Mouse (Mus musculus): ENCODE data around the gene Fggy. TPM values are rescaled to one million over a fixed set of nuclear protein-coding genes. Genes with fewer than 3 reads are reported as not detected.

Fggy gene
- total RNA-seq (2021): 10 to 100 TPM in 1 of 2 experiments, 1 to 10 TPM in 1; 8.8 to 11.0 TPM
- long read RNA-seq, experiment 1, transcript Fggy-202 (16 exons, 1,891 nt): major isoform, 11 of 22 reads
- long read RNA-seq, experiment 1, partial matches to known transcripts: 2 of 22 reads
- long read RNA-seq, experiment 1, other reads (novel, unspliced or antisense): 7 of 22 reads
- long read RNA-seq, experiment 2, transcript Fggy-202 (16 exons, 1,891 nt): major isoform, 13 of 22 reads
- long read RNA-seq, experiment 2, partial matches to known transcripts: 1 of 22 reads
- long read RNA-seq, experiment 2, other reads (novel, unspliced or antisense): 8 of 22 reads

- DNase-seq: peak; percentile 97
- H3K27ac ChIP-seq: peak within 1 kb of the TSS; percentile 93
- H3K4me3 ChIP-seq: peak within 1 kb of the TSS; percentile 77
- peak; percentile 32 for TF ChIP-seq CTCF (IDR thresholded peaks at IDR 0.05)
- intact Hi-C loops (cut with DNase I): loop anchor here (2.0 to 10.0 kb wide), 3 partner anchors 307 to 505 kb away; partner anchors contain the start of gene Jun
Measured at GRCm38 (mm10) chr4:95557333-95557956, at the start of gene Fggy. TSS of gene Fggy (plus strand) at chr4:95557507.

- H3K4me3 ChIP-seq: no peak overlapping the region
- DNase-seq: no peak
- no peak overlapping the region for H3K27ac ChIP-seq
- TF ChIP-seq CTCF (IDR thresholded peaks at IDR 0.05): no peak
- intact Hi-C loops (cut with DNase I): no loop called here
Measured at GRCm38 (mm10) chr4:95507946-95508311, 49.4 kb upstream of the Fggy start.

GRCm38 (mm10) chr4:95518382-95518781, 38.9 kb upstream of the Fggy start:
- TF ChIP-seq CTCF (IDR thresholded peaks at IDR 0.05): no peak
- DNase-seq: no peak
- H3K27ac ChIP-seq: no peak overlapping the region
- H3K4me3 ChIP-seq: no peak overlapping the region
- intact Hi-C loops (cut with DNase I): no loop called here

- no peak for TF ChIP-seq CTCF (IDR thresholded peaks at IDR 0.05)
- H3K27ac ChIP-seq: no peak overlapping the region
- intact Hi-C loops (cut with DNase I): no loop called here
- DNase-seq: no peak
- H3K4me3 ChIP-seq: no peak overlapping the region
Measured at GRCm38 (mm10) chr4:95519975-95520642, 37.2 kb upstream of the Fggy start.

GRCm38 (mm10) chr4:95520643-95521032, 36.7 kb upstream of the Fggy start:
- Histone ChIP-seq H3K4me3 (no peak overlapping the region), H3K27ac (no peak overlapping the region)
- no peak for DNase-seq
- TF ChIP-seq CTCF (IDR thresholded peaks at IDR 0.05): no peak
- intact Hi-C loops (cut with DNase I): no loop called here

GRCm38 (mm10) chr4:95526588-95526987, 30.7 kb upstream of the Fggy start:
- Histone ChIP-seq H3K4me3 (no peak overlapping the region), H3K27ac (no peak overlapping the region)
- intact Hi-C loops (cut with DNase I): no loop called here
- DNase-seq: peak; percentile 28
- TF ChIP-seq CTCF (IDR thresholded peaks at IDR 0.05): no peak

GRCm38 (mm10) chr4:95530757-95531156, 26.6 kb upstream of the Fggy start:
- Histone ChIP-seq H3K27ac (no peak overlapping the region), H3K4me3 (no peak overlapping the region)
- intact Hi-C loops (cut with DNase I): no loop called here
- TF ChIP-seq CTCF (IDR thresholded peaks at IDR 0.05): peak; percentile 33; the same call in 1 of the 2 replicates
- DNase-seq: no peak

GRCm38 (mm10) chr4:95533946-95534345, 23.4 kb upstream of the Fggy start:
- DNase-seq: no peak
- no peak for TF ChIP-seq CTCF (IDR thresholded peaks at IDR 0.05)
- H3K27ac ChIP-seq: no peak overlapping the region
- intact Hi-C loops (cut with DNase I): no loop called here
- H3K4me3 ChIP-seq: no peak overlapping the region

GRCm38 (mm10) chr4:95541382-95542038, 15.8 kb upstream of the Fggy start:
- no peak for TF ChIP-seq CTCF (IDR thresholded peaks at IDR 0.05)
- DNase-seq: no peak
- Histone ChIP-seq H3K27ac (no peak overlapping the region), H3K4me3 (no peak overlapping the region)
- intact Hi-C loops (cut with DNase I): no loop called here

GRCm38 (mm10) chr4:95542039-95542790, 15.1 kb upstream of the Fggy start:
- H3K4me3 ChIP-seq: no peak overlapping the region
- TF ChIP-seq CTCF (IDR thresholded peaks at IDR 0.05): no peak
- no peak overlapping the region for H3K27ac ChIP-seq
- intact Hi-C loops (cut with DNase I): no loop called here
- no peak for DNase-seq

- Histone ChIP-seq H3K27ac (no peak overlapping the region), H3K4me3 (no peak overlapping the region)
- TF ChIP-seq CTCF (IDR thresholded peaks at IDR 0.05): no peak
- no peak for DNase-seq
- intact Hi-C loops (cut with DNase I): no loop called here
Measured at GRCm38 (mm10) chr4:95543529-95543928, 13.8 kb upstream of the Fggy start.
